Mouse (Mus musculus): ENCODE data around the gene Btbd35f21. TPM values are rescaled to one million over a fixed set of nuclear protein-coding genes. Genes with fewer than 3 reads are reported as not detected.
"Not testable (repeated sequence)": the region's sequence is repeated elsewhere in the genome, so short reads cannot be mapped to it uniquely, and the experiment has no call there.

The Btbd35f21 gene
- total RNA-seq (2021), result not detected
- long read RNA-seq, experiment 1, result 0 reads
- long read RNA-seq, experiment 2, result 0 reads

DNA sequence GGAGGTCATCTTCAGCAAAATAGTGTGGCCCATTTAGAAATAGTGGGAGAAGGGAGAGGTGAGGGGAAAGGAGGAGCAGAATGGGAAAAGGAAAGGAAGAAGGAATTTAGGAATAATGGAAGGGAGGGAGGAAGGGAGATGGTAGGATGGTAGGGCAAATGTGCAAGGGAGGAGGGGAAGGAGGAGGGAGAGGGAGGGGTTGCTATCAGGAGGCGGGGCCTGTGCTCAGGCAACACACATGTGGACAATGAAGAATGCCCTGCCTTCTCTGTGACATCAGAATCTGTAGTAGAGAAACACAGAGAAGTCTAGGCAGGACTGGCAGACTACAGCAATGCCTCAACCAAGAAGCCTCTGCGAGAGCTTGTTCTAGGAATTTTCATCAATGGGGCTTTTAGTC lies at the start of gene Btbd35f21:
TSS of gene Btbd35f21 (plus strand) at position 301 of the 400 bp plus-strand sequence.
- DNase-seq (ENCODE audit: low spot score in 2 of 2), result not testable (repeated sequence)

Other genes with a start within 250 kb of the Btbd35f21 start
- gene Btbd35f1, start 166.1 kb upstream of the Btbd35f21 start, total RNA-seq (2021), result not detected
- gene Gm5926, start 75.4 kb upstream of the Btbd35f21 start, total RNA-seq (2021), result not detected
- gene Btbd35f30, start 168.5 kb downstream of the Btbd35f21 start, total RNA-seq (2021), result not detected
- gene Gm21789, start 215.7 kb downstream of the Btbd35f21 start, total RNA-seq (2021), result not detected
- not detected for gene Btbd35f5, start 247.8 kb downstream of the Btbd35f21 start, total RNA-seq (2021)

All from adrenal gland, postnatal 4 days (tissue).